Mouse (Mus musculus) heart, postnatal 0 days (tissue): Measurements from ENCODE around the gene Mast4. TPM values are rescaled to one million over a fixed set of nuclear protein-coding genes. Genes with fewer than 3 reads are reported as not detected.
A peak's percentile ranks its signal among the peaks of the same experiment; 100 is the strongest.

ENCODE experiments used
- ATAC-seq: fragments of 200-750 bp; cut with Nextera tagmentation; 2 replicates; pipeline ENCODE4 v1.8.0; 2017; ENCODE audit warnings: low read depth, moderate number of reproducible peaks, moderate library complexity; ENCODE audit not compliant: insufficient read depth
- DNase-seq: peaks from one replicate; pipeline ENCODE4 v3.0.0-alpha.2; 2016; ENCODE audit warnings: low spot score
- H3K27ac ChIP-seq: fragments of 300-500 bp; sonication (generic); 2 replicates; pipeline ENCODE4 v1.5.1; 2014; ENCODE audit warnings: low read depth, mild to moderate bottlenecking
- H3K27me3 ChIP-seq: fragments of 300-500 bp; sonication (generic); 2 replicates; pipeline ENCODE4 v1.6.1; 2014; ENCODE audit warnings: low read length, mixed read lengths; ENCODE audit not compliant: control insufficient read depth, insufficient read depth
- H3K36me3 ChIP-seq: fragments of 300-500 bp; sonication (generic); replicated peaks from 2 replicates; pipeline ENCODE4 v1.6.1; 2014; ENCODE audit warnings: low read length, mixed read lengths; ENCODE audit not compliant: control insufficient read depth, insufficient read depth
- H3K4me1 ChIP-seq: fragments of 300-500 bp; sonication (generic); 2 replicates; pipeline ENCODE4 v1.6.1; 2014; ENCODE audit warnings: antibody characterized with exemption; ENCODE audit not compliant: control insufficient read depth, insufficient read depth
- H3K4me2 ChIP-seq: fragments of 300-500 bp; sonication (generic); 2 replicates; pipeline ENCODE4 v1.6.1; 2014; ENCODE audit warnings: low read depth, mild to moderate bottlenecking, low read length, moderate library complexity
- H3K4me3 ChIP-seq: fragments of 300-500 bp; sonication (generic); 2 replicates; pipeline ENCODE4 v1.5.1; 2014; ENCODE audit warnings: low read depth, low read length
- H3K9ac ChIP-seq: fragments of 300-500 bp; sonication (generic); replicated peaks from 2 replicates; pipeline ENCODE4 v1.6.1; 2014; ENCODE audit warnings: low read depth, low read length, mixed read lengths
- H3K9me3 ChIP-seq: fragments of 300-500 bp; sonication (generic); replicated peaks from 2 replicates; pipeline ENCODE4 v1.6.1; 2016; ENCODE audit warnings: low read length; ENCODE audit not compliant: control insufficient read depth
- CTCF ChIP-seq: IDR thresholded peaks from 2 replicates; pipeline ENCODE4 v1.5.1; 2016; ENCODE audit warnings: antibody characterized with exemption, control low read depth, low read depth
- EP300 ChIP-seq: IDR thresholded peaks from 2 replicates; pipeline ENCODE4 v1.6.1; 2016; ENCODE audit warnings: antibody characterized with exemption, low read depth
- WGBS: fragments of 180-500 bp; shearing (Covaris S2); extraction: QIAGEN DNeasy Blood & Tissue Kit; methylation state at CpG from one replicate; pipeline ENCODE4 v1.1.7; 2014; 5-methylcytosine and 5-hydroxymethylcytosine counted together
- polyA plus RNA-seq: library from polyadenylated mRNA; unstranded; fragments of >200 nt; fragmentation: Nextera tagmentation; extraction: Ambion mirVana; gene quantifications from 2 replicates; pipeline ENCODE4 v1.2.1, GENCODE M21; 2015
- total RNA-seq: library from RNA; depleted of rRNA; stranded (reverse); fragments of >200 nt; gene quantifications from 2 replicates; pipeline ENCODE4 v1.2.3, GENCODE M21; 2014; ENCODE audit warnings: low replicate concordance

Mast4 gene
- total and polyA plus RNA-seq, 2 experiments from 2014 or later = 26.7 to 35.5 TPM

- DNase-seq (no peak), ATAC-seq (no peak)
- WGBS = 69% methylated on average over 2 of the region's 2 CpGs
- Histone ChIP-seq H3K4me1 (peaks cover 38% of the 10 kb centered on the region), H3K9me3 (0 out of 2 replicates have a peak, but pooled peaks cover 11% of the 10 kb centered on the region), H3K27ac (0 out of 2 replicates have a peak overlapping the region, but pooled peaks have one; percentile 11), H3K4me3 (no peak overlapping the region), H3K36me3 (0 out of 2 replicates have a peak, but pooled peaks cover 4% of the 10 kb centered on the region), H3K4me2 (no peak overlapping the region), H3K9ac (no peak overlapping the region), H3K27me3 (no peaks in the 10 kb centered on the region)
- no peak for TF ChIP-seq EP300
- TF ChIP-seq CTCF = no peak
Measured at GRCm38 (mm10) chr13:102864079-102864478, 470.2 kb downstream of the Mast4 start.

- no peak for ATAC-seq
- Histone ChIP-seq H3K9me3 (0 out of 2 replicates have a peak, but pooled peaks cover 2% of the 10 kb centered on the region), H3K27me3 (no peaks in the 10 kb centered on the region), H3K4me2 (no peak overlapping the region), H3K4me3 (no peak overlapping the region), H3K9ac (no peak overlapping the region), H3K4me1 (peaks cover 38% of the 10 kb centered on the region), H3K27ac (no peak overlapping the region), H3K36me3 (no peaks in the 10 kb centered on the region)
- 80% methylated on average over 2 of the region's 2 CpGs for WGBS
- no peak for DNase-seq
- TF ChIP-seq CTCF (no peak), EP300 (no peak)
Measured at GRCm38 (mm10) chr13:102862981-102863380, 471.3 kb downstream of the Mast4 start.

GRCm38 (mm10) chr13:102862397-102862796 is 471.9 kb downstream of the Mast4 start:
- no peak for TF ChIP-seq CTCF
- TF ChIP-seq EP300 = no peak
- H3K9ac ChIP-seq = no peak overlapping the region
- no peak for ATAC-seq
- H3K36me3 ChIP-seq = no peaks in the 10 kb centered on the region
- no peak overlapping the region for H3K4me3 ChIP-seq
- no peaks in the 10 kb centered on the region for H3K27me3 ChIP-seq
- 75% methylated on average over 2 of the region's 2 CpGs for WGBS
- H3K9me3 ChIP-seq = no peaks in the 10 kb centered on the region
- H3K27ac ChIP-seq = no peak overlapping the region; the same call in 1 of the 2 replicates
- DNase-seq = no peak
- peaks cover 44% of the 10 kb centered on the region for H3K4me1 ChIP-seq
- no peak overlapping the region for H3K4me2 ChIP-seq

GRCm38 (mm10) chr13:102860733-102861132 is 473.6 kb downstream of the Mast4 start:
- peaks cover 32% of the 10 kb centered on the region for H3K4me1 ChIP-seq
- WGBS = 92% methylated on average over 7 of the region's 7 CpGs
- H3K9me3 ChIP-seq = no peaks in the 10 kb centered on the region
- DNase-seq (no peak), ATAC-seq (no peak)
- no peaks in the 10 kb centered on the region for H3K27me3 ChIP-seq
- no peak for TF ChIP-seq CTCF
- no peak for TF ChIP-seq EP300
- H3K9ac ChIP-seq = no peak overlapping the region
- H3K36me3 ChIP-seq = no peaks in the 10 kb centered on the region
- 0 out of 2 replicates have a peak overlapping the region, but pooled peaks have one; percentile 8 for H3K27ac ChIP-seq
- H3K4me3 ChIP-seq = no peak overlapping the region
- H3K4me2 ChIP-seq = no peak overlapping the region

GRCm38 (mm10) chr13:102860135-102860534 is 474.2 kb downstream of the Mast4 start:
- H3K4me2 ChIP-seq = no peak overlapping the region
- WGBS = 53% methylated on average over 3 of the region's 3 CpGs
- ATAC-seq = no peak
- DNase-seq = no peak
- H3K9ac ChIP-seq = no peak overlapping the region
- H3K4me1 ChIP-seq = peaks cover 27% of the 10 kb centered on the region
- TF ChIP-seq EP300 (no peak), CTCF (no peak)
- no peaks in the 10 kb centered on the region for H3K36me3 ChIP-seq
- H3K27me3 ChIP-seq = no peaks in the 10 kb centered on the region
- 0 out of 2 replicates have a peak overlapping the region, but pooled peaks have one; percentile 8 for H3K27ac ChIP-seq
- H3K4me3 ChIP-seq = no peak overlapping the region
- no peaks in the 10 kb centered on the region for H3K9me3 ChIP-seq

GRCm38 (mm10) chr13:102857539-102857838 is 476.8 kb downstream of the Mast4 start:
- Histone ChIP-seq H3K4me3 (no peak overlapping the region), H3K4me1 (peaks cover 21% of the 10 kb centered on the region), H3K36me3 (0 out of 2 replicates have a peak, but pooled peaks cover 6% of the 10 kb centered on the region), H3K9me3 (no peaks in the 10 kb centered on the region), H3K9ac (no peak overlapping the region), H3K4me2 (no peak overlapping the region), H3K27ac (no peak overlapping the region), H3K27me3 (no peaks in the 10 kb centered on the region)
- DNase-seq (no peak), ATAC-seq (no peak)
- WGBS = 55% methylated on average over 3 of the region's 3 CpGs
- no peak for TF ChIP-seq EP300
- no peak for TF ChIP-seq CTCF
